Mouse (Mus musculus) hematopoietic multipotent progenitor cell, adult 10-12 weeks (in vitro differentiated cells): ENCODE measurements around the gene Zrsr1. TPM values are rescaled to one million over a fixed set of nuclear protein-coding genes. Genes with fewer than 3 reads are reported as not detected.

Experiments used
- polyA plus RNA-seq: library from polyadenylated mRNA; stranded (reverse); fragments of >175 nt; gene quantifications from 2 replicates; pipeline ENCODE4 v1.2.3, GENCODE M21; 2012; ENCODE audit warnings: low replicate concordance

Zrsr1 gene
- 3.0 and 9.1 TPM in 2 replicates for polyA plus RNA-seq

DNA sequence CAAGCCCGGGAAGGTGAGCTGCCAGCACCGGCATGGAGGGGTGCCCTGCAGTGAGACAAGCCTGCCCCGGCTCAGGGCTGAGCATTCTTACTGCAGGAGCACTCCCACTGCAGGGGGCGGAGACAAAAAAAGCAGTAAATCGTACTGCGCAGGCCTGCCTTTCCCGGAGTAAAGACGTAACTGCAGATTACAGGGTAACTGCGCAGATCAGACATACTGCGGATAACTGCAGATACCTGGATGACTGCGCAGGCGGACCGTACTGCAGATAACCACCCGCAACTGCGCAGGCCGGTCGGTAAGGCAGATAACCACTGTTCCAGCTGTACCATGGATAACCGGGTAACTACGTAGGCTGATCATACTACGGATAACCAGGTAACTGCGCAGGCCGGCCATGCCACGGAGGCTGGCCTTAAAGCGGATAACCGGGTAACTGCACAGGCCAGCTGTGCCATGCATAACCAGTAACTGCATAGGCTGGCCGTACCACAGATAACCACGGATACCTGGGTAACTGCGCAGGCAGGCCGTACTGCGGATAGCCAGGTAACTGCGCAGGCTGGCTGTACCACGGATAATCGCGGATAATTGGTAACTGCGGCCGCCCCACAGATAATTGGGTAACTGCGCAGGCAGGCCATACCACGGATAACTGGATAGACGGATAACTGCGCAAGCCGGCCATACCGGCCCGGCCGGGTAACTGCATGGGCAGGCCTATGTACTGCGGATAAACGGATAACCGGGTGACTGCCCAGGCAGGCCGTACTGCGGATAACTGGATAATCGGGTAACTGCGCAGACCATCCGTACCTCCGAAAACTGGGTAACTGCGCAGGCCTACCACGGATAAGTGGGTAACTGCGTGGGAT is at the start of gene Zrsr1:
Gene Zrsr1, plus strand, starts transcription at position 171 of the 875 bp plus-strand sequence.

DNA sequence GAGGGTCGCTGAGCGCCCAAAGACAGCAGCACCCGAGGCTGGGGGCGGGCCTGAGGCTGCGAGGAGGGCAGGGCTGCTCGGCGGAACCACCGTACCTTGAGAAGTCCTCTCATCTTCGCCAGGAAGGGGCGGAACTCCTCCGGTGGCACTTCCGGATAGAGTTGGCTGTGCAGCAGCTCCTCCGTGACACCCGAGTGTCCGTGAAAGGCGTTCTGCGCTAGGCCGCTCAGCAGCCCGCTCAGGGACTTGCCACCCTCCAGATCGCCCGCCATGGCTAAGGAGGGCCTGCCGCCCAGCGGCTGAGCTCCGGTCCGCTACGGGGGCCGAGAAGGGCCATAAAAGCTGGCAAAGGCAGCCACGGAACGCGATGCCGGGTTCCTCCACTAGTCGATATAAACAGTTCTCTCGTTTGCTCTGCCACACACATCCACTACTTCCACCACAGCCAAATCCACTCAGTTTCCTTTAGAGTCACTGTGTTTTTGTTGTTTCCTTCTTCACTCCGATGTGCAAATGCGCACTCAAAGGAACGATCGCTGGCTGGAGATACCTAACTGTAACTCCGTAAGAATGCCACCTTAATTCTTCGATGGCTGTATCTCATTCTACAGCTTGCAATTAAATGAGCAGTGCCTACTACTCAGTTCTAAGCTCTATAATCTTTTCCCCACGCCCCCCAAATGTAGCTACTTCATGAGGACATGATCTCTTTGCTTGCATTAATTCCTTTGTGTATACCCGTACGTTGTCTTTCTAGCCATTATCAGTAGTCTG is 10.4 kb downstream of the Zrsr1 start, which contains the start of the genes Gm28048 and Commd1:
Gene Gm28048, minus strand, starts transcription at position 107 of the 774 bp plus-strand sequence.
Gene Commd1, minus strand, starts transcription at position 399 of the 774 bp plus-strand sequence.

DNA sequence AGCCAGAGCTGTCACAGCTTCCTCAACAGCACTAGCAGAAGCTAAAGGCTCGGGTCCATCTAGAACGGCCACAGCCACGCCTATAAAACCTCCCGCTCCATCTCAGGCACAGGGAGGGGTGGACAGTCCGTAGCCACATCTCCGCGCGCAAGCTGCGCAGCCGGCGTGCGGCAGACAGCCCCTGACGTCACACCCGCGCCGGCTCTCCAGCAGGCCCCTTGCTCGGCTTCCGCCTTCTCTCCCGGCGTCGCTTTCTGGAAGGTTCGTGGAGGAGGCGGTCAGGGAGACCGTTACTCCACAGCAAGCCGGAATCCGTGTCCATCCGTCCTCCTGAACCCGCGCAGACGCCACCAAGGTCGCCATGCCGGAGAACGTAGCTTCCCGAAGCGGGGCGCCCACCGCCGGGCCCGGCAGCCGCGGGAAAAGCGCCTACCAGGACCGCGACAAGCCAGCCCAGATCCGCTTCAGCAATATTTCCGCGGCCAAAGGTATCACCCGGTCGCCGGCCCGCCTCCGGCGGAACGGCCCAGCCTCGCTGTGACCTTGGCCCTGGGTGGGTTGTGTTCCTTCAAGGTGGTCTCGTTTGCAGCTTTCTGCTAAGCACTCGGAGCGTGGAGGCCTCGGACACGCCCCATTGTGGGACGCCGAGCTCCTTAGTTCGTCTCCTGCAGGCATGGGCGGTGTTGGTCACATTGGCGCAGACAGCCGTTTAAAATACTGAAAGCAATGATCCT is 18.8 kb downstream of the Zrsr1 start, which contains the start of gene Cct4:
Gene Cct4, plus strand, starts transcription at position 127 of the 734 bp plus-strand sequence.

GRCm38 (mm10) chr11:23007481-23008180 is 35.8 kb downstream of the Zrsr1 start, which contains the start of gene Fam161a:
Gene Fam161a, plus strand, starts transcription at chr11:23007531.

Other genes starting within 250 kb of the Zrsr1 start
- 12.3 and 19.8 TPM in 2 replicates for gene B3gnt2, start 111.0 kb upstream of the Zrsr1 start, polyA plus RNA-seq
- gene Gm28048, start 10.1 kb downstream of the Zrsr1 start, polyA plus RNA-seq = not detected in 2 replicates
- gene Commd1, start 10.4 kb downstream of the Zrsr1 start, polyA plus RNA-seq = 12.7 and 15.3 TPM in 2 replicates
- 269 and 484 TPM in 2 replicates for gene Cct4, start 18.5 kb downstream of the Zrsr1 start, polyA plus RNA-seq
- 0.35 and 0.68 TPM in 2 replicates for gene Fam161a, start 35.5 kb downstream of the Zrsr1 start, polyA plus RNA-seq